Mouse (Mus musculus) mesoderm, embryonic 11.5 days (tissue): ENCODE measurements around the gene Pxmp2.

Experiments used
- DNase-seq: peaks from one replicate; pipeline ENCODE4 v3.0.0-alpha.2; 2012; ENCODE audit warnings: low read depth, low spot score

Gene Pxmp2

GRCm38 (mm10) chr5:110230780-110231461 lies 55.1 kb downstream of the Pxmp2 start, which contains the start of gene Ankle2:
Gene Ankle2 (plus strand): TSS chr5:110231004.
- DNase-seq = peak; percentile 96

DNA sequence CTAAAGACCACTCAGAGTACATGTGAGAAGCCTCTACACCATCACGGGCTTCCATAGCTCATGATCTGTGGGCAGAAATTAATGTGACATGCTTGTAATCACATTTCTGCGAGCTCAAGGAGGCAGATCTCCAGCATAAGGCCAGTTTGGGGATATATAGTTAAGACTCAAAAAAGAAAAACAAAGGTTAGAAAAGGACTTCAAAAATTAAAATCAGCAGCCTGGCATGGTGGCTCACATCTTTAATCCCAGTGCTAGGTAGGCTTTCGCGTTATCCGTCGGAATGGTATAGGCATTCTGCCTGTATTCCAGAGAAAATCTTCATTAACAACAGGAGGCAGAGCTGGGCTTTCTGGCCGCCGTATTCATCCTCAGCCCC lies 55.6 kb downstream of the Pxmp2 start:
- DNase-seq = peak; percentile 4

DNA sequence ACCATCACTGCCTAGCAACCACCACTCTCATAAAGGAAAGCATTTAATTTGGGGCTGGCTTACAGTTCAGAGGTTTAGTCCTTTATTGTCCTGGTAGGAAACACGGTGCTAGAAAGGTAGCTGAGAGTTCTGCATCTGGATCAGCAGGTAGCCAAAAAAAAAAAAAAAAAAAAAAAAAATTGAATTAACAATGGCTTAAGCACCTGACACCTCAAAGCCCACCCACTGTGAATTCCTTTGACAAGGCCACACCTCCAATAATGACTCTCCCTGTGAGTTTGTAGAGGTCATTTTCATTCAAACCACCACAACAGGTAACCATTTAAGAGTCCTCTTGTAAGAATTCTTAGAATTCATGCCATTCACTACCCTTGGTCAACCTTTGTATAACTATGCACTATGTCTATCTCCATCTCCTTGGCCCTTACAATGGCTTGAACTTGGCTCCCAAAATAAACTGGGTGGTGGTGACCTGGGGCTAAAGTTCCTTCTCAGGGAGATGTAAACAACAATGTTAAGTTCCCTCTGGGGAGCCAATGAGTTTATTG lies 58.6 kb downstream of the Pxmp2 start:
- DNase-seq = no peak

DNA sequence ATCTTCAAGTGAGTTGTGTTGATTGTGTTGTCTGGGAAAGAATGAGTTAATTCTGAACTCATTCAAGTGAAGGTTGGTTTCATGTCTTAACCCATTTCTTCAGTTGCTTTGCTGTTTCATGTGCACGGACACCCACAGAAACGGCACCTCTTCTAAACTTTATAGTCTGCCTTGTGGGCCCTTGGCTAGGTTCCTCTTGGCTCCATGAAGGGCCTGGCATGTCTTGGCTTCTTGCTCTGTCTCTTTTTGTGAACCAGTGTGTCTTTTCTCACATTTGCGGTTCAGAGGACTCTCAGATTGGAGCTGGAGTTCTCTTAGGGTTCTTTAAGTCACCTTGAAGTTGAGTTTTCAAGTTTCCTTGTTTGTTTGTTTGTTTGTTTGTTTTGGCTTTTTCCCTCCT lies 60.9 kb downstream of the Pxmp2 start:
- DNase-seq = no peak
